Mouse (Mus musculus) lung, adult 2 months (tissue): ENCODE data around the gene Selenbp2.
"Not testable (repeated sequence)": the region's sequence is repeated elsewhere in the genome, so short reads cannot be mapped to it uniquely, and the experiment has no call there.

Experiments used
- CTCF ChIP-seq: fragments of 200-500 bp; IDR thresholded peaks from 2 replicates; pipeline ENCODE4 v1.5.1; 2011; ENCODE audit warnings: mild to moderate bottlenecking, low read length, control low read depth; ENCODE audit not compliant: insufficient read depth
- POLR2A ChIP-seq: fragments of 200-500 bp; IDR thresholded peaks from 2 replicates; pipeline ENCODE4 v1.6.1; 2011; ENCODE audit warnings: low read depth, mild to moderate bottlenecking, control low read depth, low read length, borderline replicate concordance; ENCODE audit errors: extremely low read depth

- not testable (repeated sequence) for TF ChIP-seq POLR2A, CTCF
These were observed 30.3 kb downstream of the Selenbp2 start for GRCm38 (mm10) chr3:94723637-94724036.
